Mouse (Mus musculus): ENCODE data around the gene C530008M17Rik.

Gene C530008M17Rik

GRCm38 (mm10) chr5:76664936-76665335, 8.6 kb downstream of the C530008M17Rik start:
- no peak for DNase-seq (ENCODE audit: low read depth, low spot score)

- no peak for DNase-seq (ENCODE audit: low read depth, low spot score)
Measured at GRCm38 (mm10) chr5:76665421-76665820, 9.1 kb downstream of the C530008M17Rik start.

GRCm38 (mm10) chr5:76666026-76666756, 9.9 kb downstream of the C530008M17Rik start:
- DNase-seq (ENCODE audit: low read depth, low spot score), result no peak

- DNase-seq (ENCODE audit: low read depth, low spot score), result no peak
Measured at GRCm38 (mm10) chr5:76668118-76668517, 11.8 kb downstream of the C530008M17Rik start.

- DNase-seq (ENCODE audit: low read depth, low spot score), result no peak
Measured at GRCm38 (mm10) chr5:76668547-76668946, 12.2 kb downstream of the C530008M17Rik start.

- no peak for DNase-seq (ENCODE audit: low read depth, low spot score)
Measured at GRCm38 (mm10) chr5:76670183-76670582, 13.9 kb downstream of the C530008M17Rik start.

GRCm38 (mm10) chr5:76674022-76674653, 17.8 kb downstream of the C530008M17Rik start:
- DNase-seq (ENCODE audit: low read depth, low spot score), result no peak

- no peak for DNase-seq (ENCODE audit: low read depth, low spot score)
Measured at GRCm38 (mm10) chr5:76675369-76675768, 19.1 kb downstream of the C530008M17Rik start.

- DNase-seq (ENCODE audit: low read depth, low spot score), result no peak
Measured at GRCm38 (mm10) chr5:76680959-76681358, 24.6 kb downstream of the C530008M17Rik start.

- no peak for DNase-seq (ENCODE audit: low read depth, low spot score)
Measured at GRCm38 (mm10) chr5:76681895-76682656, 25.8 kb downstream of the C530008M17Rik start.

GRCm38 (mm10) chr5:76683455-76683854, 27.1 kb downstream of the C530008M17Rik start:
- DNase-seq (ENCODE audit: low read depth, low spot score), result no peak

- DNase-seq (ENCODE audit: low read depth, low spot score), result no peak
Measured at GRCm38 (mm10) chr5:76684658-76685605, 28.6 kb downstream of the C530008M17Rik start.

GRCm38 (mm10) chr5:76687961-76688600, 31.8 kb downstream of the C530008M17Rik start:
- no peak for DNase-seq (ENCODE audit: low read depth, low spot score)

- DNase-seq (ENCODE audit: low read depth, low spot score), result no peak
Measured at GRCm38 (mm10) chr5:76688643-76689042, 32.3 kb downstream of the C530008M17Rik start.

- DNase-seq (ENCODE audit: low read depth, low spot score), result no peak
Measured at GRCm38 (mm10) chr5:76690177-76690593, 33.9 kb downstream of the C530008M17Rik start.

- DNase-seq (ENCODE audit: low read depth, low spot score), result no peak
Measured at GRCm38 (mm10) chr5:76691251-76691650, 34.9 kb downstream of the C530008M17Rik start.

GRCm38 (mm10) chr5:76691706-76692424, 35.6 kb downstream of the C530008M17Rik start:
- no peak for DNase-seq (ENCODE audit: low read depth, low spot score)

GRCm38 (mm10) chr5:76697536-76697935, 41.2 kb downstream of the C530008M17Rik start:
- DNase-seq (ENCODE audit: low read depth, low spot score), result no peak

- no peak for DNase-seq (ENCODE audit: low read depth, low spot score)
Measured at GRCm38 (mm10) chr5:76698187-76698586, 41.9 kb downstream of the C530008M17Rik start.

All from A20 (cell line).